Mouse (Mus musculus) cerebellum, postnatal 10 days (tissue): ENCODE results near the gene Ulk4.
"Not testable (repeated sequence)": the region's sequence is repeated elsewhere in the genome, so short reads cannot be mapped to it uniquely, and the experiment has no call there.

Experiments used
- DNase-seq, 2 experiments: peaks; one replicate each; pipeline ENCODE4 v3.0.0; 2021; ENCODE audit warnings: mixed read lengths in 2 of 2

The Ulk4 gene

DNA sequence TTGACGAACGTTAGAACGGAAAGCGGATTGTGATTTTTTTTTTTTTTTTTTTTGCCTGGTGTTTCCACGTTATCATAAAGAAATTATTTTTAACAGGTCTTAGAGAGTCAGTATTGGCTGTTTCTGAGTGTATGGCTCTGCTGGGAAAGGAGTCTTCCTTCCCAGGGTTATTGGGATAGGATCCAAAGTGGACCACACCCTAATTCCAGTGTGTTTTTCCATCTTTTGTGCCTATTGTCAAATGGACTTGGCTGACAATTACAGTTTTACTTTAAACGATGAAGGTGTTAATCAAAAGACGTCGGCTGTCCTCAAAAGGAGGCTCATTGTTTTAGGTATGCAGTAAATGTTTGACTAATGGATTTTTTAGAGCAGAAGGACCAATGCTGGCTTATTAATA lies 346.2 kb downstream of the Ulk4 start:
- no peak for DNase-seq

DNA sequence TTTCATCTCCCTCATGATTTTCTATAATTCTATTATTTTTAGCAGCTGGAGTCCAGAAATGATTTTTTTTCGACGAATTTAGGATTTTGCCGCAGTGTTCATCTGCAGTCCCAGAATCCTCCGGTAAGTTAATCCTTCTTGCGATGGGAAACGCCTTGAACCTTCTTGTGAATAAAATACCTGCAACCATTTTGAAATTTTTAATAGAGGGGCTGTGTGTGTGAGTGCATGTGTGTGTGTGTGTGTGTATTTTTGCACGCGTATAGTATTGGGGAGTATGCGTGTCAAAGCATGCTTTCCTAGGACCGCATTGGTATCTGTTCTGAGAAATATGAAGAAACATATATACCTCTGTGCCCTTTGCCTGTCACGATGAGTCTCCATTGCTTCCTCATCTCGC lies 347.0 kb downstream of the Ulk4 start:
- DNase-seq, result no peak

DNA sequence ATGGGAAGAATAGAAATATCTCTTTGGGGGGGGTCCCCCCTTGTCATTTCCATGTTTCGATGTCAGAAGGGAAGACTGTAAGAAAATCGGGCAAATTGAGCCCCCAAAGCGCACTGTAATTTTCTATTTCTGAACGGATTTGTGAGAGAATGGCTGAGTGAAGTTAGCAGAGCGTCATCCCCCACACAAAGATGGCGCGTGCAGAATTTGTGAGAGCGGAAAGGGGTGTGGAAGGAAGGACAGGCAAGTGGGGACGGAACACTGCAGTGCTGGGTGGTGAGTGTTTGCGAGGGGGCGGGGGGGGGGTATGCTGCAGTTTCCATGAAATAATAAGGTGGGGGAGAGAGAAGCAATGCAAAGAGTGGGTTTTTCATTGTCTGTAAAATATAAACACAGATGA lies 347.9 kb downstream of the Ulk4 start, which contains the start of gene Ctnnb1:
Gene Ctnnb1, plus strand, starts transcription at position 136 of the 400 bp plus-strand sequence.
- DNase-seq, result no peak

DNA sequence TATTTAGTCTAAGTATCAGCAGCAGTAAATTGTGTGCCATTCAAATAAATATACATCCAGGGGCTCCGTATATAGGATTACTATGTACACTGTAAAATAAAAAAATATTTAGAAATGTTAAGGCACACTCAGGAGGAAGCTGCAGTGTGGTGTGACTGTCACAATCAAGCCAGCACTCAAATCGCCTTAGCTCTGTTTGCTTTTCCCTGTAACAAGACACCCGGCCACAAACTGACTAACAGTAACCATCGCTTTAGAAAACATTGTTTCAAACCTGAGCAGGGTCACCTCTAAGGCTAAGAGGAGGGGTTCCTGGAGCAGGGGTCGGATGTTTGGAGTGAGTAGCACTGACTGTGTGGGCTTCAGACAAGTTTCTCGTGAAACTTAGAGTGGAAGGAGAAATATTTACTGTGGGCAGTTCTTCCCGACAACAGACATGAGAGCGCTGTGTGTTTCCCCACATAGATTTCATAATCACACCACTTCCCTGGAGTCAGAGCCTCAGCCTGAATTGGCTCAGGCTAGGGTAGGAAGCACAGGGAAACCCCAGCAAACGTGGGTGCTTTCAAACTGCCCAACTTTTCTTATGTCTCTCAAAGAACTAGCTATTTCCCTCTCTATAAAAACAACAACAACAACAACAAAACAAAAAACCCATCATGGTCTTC lies 349.9 kb downstream of the Ulk4 start:
- DNase-seq, result no peak

DNA sequence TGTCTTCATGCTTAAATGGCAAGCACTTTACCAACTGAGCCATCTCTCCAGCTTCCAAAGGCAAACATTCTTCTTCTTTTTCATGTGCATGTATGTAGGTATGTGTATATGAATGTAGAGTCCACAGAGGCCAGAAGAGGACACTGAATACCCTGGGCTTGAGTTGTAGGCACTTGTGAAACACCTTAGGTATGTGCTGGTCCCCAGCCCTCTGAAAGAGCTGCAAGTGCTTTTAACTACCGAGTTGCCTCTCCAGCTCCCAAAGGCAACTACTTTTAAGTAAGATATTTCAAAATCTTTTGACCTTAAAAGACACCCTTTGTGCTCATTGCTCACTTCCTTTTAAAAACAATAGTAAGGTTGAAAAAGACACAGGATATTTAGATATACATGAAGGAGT lies 350.9 kb downstream of the Ulk4 start:
- no peak for DNase-seq

DNA sequence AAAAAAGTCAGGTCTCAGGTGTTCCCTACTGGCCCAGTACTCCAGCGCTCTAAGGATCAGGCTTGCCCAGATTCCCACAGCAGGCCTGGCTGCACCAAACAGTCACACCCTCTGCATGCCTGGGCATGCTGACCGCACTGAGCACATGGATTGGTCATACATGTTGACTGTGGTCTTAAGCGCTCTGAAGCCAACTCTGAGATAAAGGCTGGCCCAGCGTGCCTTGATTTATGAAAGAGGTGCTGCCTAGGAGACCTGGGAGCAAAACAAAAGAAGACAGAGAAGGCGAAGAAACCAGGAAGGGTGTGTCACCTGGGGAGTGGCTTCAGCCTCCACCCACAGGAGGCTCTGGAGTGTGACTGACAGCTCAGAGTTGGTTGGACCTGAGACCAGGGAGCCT lies 357.9 kb downstream of the Ulk4 start:
- no peak for DNase-seq

DNA sequence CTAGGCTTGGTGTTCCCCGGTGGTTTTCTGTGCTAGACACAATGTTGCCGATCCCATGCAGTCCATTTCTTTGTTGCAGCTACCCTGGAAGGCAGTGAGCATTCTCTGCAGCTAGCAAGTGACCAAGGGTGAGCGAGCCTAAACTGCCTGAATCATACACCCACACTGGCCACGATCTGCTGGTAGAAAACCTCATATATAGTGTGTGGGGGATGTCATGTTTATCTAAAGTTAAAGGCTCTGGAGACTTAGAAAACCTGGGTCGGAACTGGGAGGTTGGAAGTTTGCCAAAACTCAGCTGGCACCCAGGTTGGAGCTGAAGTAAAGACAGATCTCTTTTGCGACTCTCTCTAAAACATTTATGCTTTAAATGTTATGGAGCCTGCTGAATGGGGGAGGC lies 358.4 kb downstream of the Ulk4 start:
- DNase-seq, result no peak

DNA sequence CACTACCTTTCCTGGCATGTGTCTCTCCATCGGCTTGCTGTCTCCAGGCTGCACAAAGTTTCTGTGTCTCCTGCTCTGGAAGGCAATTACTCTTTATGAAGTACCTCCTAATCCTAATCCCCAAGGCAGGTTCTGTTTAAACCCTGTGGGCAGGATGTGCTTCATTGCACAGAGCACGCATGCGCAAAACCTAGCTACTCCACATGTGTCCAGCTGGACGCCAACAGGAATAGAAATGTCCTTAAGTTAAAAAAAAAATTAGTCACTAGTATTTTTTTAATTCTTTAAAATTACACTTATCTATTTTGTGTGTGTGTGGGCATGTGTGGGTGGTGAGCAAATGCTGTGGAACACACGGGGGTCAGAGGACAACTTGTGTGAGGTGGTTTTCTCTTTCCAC lies 358.8 kb downstream of the Ulk4 start:
- DNase-seq, result no peak

DNA sequence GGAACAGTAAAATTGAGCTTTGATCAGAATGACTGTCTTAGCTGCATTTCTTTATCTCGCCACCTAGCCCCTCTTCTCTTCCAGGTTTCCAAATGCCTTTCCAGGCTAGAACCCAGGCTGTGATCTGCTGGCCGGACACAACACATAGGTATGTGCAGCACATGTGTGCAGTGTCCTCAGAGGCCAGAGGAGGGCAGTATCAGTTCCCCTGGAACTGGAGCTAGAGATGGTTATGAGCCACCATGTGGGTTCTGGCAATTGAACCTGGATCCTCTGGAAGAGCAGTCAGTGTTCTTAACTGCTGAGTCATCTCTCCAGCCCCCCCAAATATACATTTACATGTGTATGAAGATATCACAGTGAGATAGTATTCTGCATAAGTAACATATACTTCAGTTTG lies 359.4 kb downstream of the Ulk4 start:
- not testable (repeated sequence) for DNase-seq

DNA sequence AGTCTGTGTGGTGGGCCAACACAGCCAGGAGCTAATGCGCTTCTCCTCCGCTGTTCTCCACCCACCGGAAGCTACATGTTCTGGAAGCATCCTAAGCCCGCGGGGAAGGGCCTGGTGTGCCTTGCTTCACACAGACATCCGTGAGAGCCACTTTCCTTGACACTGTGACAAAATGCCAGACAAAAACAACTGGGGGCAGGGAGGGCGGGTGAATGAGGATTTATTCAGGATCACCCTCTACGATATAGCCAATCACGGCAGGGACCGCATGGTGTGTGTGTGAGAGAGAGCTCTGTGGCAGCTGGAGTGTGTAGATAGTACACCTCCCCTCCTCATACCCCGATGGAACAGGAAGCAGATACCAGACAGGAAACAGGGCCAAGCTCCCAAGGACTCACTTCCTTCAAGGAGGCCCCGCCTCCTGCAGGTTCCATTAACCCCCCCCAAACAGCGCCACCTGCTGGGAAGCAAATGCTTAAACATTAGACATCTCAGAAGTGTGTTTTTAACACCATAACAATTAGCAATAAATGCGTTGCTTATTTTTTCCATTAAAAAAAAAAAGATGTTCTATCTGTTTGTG lies 362.0 kb downstream of the Ulk4 start:
- no peak for DNase-seq

DNA sequence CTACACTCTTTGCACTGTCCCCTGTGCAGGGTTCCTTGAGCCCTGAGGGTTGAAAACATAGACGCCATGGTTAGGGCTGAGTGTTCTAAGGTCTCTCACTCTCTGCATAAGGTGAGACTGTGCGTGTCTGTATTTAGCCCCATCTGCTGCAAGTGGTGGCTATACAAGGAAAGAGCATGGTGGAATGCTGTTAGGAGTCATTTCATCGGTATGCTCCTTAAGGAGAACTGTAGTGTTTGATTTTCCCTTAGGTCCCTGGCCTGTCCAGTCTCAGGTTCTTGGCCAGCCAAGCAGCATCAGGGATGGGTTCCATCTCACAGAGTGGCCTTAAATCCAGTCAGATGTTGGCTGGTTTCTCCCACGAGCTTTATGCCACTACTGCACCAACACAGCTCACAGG lies 362.6 kb downstream of the Ulk4 start:
- DNase-seq, result no peak

DNA sequence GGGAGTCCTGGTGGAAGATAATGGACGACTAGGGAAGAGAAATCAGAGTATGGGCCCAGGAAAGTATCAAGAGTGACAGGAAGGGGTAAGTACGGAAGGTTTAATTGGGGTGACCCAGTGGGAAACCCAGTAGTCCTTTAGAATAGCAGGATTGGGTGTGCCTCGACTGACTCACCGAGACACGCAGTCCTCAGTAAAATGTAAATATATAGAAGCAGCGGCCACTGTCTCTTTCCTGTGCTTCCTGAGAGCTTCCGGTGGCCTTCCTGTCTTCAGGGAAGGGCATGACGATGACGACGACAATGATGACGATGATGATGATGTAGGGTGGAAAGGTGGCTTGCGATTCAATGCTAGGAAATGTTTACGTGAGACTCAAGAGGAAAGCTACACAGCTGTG lies 363.8 kb downstream of the Ulk4 start:
- DNase-seq, result no peak

DNA sequence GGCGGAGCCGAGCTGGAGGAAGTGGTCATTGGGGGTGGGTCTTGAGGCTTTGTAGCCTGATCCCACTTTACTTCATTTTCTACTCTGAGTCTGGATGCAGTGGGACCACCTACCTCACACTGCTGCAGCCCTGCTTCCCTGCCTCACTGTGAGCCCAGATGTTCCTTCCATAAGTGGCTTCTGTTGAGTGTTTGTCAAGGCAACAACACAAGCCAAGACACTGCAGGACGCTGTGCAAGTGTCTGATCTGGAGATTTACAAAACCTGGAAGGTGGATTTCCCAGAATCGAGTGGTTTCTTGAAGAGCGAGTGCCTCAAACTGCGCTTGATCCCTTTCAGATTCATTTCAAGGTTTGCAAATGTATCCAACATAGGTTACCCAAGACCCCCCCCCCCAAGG lies 368.5 kb downstream of the Ulk4 start:
- no peak for DNase-seq
